Mouse (Mus musculus) cerebellum, adult 9-11 months (tissue): ENCODE results near the gene Plcg2.

Source experiments
- DNase-seq: peaks from one replicate; pipeline ENCODE4 v3.0.0; 2022

Gene Plcg2

DNA sequence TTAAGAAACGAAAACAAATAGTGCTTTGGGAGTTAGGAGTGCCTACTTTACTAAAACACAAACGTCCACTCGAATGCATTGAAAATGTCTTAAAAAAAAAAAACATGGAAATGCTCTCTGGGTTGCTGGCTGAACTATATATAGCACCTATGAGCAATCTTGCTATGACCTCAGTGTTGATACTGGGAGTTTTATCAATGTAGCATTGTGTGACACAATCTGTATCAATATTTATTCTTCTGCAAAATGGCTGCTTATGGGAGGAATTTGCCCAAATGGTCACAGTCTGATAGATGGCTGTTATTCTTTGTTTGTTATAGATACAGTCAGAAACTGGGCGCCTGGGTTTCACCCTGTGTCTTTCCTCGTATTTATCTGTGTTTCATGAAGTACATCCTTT is 147.4 kb downstream of the Plcg2 start:
- no peak for DNase-seq

DNA sequence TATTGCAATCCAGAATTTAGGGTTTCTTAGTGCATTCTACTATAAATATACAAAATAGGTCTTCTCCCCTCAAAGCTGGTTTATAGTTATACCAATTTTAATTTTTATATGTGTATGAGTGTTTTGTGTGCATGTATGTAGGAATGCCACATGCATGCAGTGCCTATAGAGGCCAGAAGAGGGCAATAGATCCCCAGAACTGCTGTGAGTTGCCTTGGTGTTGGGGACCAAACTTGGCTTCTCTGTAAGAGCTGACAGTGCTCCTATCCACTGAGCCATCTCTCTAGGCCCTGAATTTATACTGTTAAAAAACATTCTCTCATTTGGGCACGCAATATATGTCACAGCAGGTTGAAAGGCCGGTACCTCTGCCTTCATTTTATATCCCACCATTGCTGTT is 147.9 kb downstream of the Plcg2 start:
- DNase-seq: no peak

DNA sequence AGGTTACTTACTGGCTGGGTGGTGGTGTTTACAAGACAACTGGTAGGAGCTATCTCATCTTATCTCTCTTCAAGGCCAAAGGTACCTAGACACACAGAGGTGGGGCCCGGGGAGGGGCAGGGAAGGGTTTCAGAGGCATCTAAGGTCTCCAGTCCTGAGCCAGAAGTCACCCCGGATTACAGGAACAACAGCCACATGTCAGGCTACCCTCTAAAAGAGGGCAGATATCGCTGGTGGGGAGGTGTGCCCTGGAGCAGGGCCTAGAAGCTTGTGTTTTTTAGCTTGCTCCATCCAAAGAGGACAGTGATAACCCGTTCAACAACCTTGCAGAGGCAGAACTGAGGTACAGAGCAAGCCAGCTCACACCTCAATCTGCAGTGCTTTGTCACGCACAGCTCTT is 148.3 kb downstream of the Plcg2 start:
- DNase-seq: no peak

DNA sequence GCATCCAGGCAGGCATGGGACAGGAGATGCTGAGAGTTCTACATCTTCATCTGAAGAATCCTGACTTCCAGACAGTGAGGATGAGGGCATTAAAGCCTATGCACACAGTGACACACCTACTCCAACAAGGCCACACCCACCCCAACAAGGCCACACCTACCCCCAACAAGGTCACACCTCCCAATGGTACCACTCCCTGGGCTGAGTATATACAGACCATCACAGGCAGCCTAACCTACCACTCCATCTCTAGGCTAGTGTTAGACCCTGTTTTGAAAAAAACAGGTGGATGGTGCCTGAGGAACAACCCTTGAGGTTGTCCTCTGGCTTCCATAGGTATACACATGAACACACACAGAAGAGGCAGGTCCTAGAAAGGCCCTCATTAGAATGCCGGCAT is 154.2 kb downstream of the Plcg2 start:
- DNase-seq: no peak

DNA sequence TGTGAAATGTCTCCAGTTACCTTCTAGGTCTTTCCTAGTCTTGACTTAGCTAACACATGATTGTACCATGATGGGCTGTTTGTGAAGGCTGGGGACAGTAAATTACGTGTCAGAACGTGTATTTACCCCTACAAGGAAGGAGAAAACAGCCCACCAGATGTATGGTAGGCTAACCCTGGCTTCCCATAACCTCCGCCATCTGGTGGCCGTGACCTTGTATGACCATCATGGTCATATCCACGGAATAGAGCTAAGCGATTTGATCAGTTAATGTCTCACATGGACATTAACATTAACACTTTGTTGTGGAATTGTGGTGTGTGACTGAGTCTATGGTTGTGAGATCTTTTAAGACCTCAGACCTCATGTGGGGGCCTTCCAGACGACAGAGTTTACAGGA is 160.9 kb downstream of the Plcg2 start:
- DNase-seq: no peak

DNA sequence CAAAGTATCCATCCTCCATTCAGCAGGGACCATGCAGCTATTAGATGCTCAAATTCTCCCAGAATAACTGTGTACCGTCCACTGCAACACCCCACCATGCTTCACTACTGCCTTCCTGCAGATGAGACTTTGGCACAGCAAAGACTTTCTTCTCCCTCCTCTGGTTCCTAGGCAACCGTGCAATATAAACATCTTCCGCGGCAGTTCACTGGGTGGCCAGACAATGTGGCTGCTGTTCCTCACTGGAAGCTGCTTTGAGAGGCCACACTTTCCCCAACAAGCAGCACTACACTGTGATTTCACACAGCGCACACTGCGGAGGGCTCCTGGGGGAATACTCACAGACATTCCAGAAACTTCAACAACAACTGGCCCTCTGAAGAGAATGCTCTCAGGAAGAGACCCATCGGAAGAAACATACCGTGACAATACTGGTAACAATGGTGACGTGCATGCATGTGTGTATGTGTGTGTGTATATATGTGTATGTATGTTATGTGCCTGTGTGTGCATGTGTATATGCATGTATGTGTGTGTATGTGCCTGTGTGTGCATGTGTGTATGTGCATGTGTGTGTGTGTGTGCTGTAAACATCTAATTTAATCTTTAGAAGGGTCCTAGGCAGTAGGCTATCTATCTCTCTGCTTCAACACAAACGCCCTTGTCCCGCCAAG is 162.4 kb downstream of the Plcg2 start:
- no peak for DNase-seq

DNA sequence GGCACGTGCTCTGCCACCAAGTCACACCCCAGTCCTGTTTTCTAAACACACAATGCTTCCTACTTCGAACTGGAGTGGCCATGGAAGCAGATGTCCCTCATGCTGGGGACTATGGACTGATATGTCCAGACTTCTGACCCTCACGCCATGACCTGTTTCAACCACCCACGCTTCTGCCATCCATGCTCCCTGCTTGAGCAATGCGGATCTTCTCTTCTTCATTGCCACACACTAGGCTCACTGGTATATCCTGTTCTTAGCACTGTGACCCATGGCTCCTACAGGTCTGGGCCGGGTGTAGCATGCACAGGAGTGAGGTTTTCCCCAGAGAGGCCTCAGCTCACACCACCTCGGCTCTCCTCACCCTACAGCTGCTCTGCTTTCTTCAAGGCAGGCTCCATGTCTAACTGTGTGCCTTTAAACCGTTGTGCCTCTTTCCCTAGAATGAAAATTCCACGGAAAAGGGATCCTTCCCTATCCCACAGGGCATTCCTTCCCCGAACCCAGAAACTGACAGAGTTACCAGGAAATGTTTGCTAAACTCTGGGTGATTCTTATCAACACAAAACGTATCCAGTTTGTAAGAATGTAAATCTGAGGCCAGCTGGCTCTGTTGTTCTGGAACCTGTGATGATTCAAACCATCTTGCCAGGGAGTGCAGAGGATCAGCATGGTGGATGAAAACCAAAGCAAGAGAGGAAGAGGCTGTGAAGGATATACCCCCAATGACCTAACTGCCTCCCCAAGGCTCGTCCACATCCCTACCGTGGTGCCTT is 169.4 kb downstream of the Plcg2 start:
- no peak for DNase-seq

DNA sequence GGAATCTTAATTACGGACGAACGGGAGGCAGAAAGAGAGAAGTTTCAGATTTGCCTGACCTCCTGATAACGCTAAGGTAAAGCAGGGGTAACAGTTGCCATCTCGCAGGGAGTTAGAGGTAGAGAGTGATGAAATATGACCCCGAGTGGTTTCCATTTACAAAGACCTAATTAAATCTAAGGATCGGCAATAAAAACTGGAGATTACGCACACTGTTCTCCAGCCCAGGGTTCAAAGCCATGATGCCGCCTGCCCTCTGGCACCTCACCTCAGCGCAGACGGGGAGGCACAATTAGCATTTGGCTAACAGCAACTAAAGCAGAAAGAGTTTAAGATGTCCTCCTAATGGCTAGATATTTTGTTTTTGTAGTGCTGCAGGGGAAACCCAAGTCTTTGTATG is 172.4 kb downstream of the Plcg2 start:
- DNase-seq: no peak

DNA sequence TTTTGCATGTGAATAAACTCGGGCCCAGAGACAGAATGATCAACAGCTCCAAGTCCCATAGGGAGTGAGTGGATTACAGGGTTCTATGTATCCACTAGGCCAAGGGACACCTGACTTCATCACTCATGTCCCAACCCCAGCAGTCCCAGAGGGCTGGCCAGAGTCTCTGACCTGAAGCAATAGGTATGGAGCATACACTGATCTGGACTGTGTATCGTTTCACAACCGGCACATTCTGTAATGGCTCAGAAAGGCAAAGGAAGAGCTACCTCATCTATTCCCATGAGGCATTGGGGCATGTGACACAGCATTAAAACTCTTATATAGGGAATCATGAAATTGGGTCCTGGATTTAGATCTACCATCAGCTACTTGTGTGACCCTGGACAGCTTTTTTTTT is 174.5 kb downstream of the Plcg2 start:
- DNase-seq: no peak

DNA sequence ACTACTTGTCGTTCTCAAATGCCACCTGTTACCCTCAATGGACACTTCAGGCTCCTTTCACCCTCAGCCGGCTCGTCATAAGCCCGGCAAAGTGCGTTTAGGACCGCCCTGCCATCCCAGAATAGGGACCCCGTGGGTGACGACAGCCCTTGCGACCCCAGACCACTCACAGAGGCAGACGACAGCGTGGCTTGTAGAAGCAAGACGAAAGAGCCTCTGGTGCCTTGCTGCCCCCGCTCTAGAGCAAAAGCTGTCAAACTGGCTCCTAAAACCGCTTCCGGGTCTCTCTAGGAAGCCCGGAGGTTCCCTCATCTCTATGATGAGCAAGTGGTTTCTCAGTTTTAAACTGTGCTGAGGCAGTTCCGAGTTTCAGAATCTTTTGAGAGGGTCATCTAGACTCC is 175.3 kb downstream of the Plcg2 start, which contains the start of gene Sdr42e1:
Sdr42e1 (minus strand) TSS at position 260 of the 401 bp plus-strand sequence.
- no peak for DNase-seq

DNA sequence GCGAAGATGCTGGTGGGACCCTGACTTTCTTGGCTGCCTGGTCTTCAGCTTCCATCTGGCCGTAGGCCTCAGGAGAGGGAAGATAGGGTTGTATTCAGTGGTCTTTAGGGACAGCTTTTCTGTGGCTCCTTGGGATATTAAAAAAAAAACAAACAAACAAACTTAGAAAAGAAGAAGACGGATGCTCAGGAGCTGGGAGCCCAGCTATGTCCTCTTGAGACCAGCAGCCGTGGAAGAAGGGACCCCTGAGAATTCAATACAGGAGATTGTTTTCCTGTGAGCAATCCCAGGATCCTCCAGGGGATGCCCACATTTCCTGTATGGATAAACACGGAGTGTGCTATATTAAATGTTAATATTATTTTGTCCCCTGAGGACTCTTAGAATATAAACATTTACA is 177.1 kb downstream of the Plcg2 start:
- no peak for DNase-seq

DNA sequence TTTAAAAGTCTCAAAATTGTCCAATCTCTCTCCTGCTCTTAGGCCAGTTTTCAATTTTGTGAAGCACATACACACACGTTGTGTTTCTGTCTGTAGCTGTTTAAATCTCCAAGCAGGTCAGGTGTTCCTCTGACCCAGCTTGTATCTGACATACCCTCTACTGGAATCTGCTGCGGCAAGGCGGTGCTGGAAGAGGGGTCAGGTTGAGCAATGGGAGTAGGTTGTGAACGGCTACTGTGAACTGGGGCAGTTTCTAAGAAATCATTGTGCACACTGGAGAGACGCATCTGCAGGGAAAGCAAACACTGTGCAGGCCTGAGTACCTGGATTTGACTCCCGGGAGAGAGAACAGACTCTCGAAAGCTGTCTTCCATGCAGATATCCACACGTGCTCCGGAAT is 178.4 kb downstream of the Plcg2 start:
- no peak for DNase-seq

DNA sequence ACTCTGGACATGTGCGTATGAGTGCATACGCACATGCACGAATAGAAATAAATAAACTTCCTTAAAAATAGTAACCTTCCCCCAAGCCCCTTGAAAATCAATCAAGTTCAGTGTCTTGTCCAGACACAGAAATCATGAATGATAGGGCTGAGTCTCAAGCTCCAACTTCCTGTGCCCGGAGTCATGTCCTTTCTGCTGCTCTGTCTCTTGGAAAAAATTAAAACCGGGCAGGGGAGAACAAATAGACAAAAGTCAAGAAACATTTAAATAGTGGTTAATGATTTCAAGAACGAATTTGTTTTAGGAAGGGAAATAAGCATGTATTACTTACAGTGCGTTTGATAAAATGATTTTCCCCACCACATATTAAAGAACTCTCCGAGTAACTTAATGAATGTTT is 178.9 kb downstream of the Plcg2 start:
- DNase-seq: no peak

DNA sequence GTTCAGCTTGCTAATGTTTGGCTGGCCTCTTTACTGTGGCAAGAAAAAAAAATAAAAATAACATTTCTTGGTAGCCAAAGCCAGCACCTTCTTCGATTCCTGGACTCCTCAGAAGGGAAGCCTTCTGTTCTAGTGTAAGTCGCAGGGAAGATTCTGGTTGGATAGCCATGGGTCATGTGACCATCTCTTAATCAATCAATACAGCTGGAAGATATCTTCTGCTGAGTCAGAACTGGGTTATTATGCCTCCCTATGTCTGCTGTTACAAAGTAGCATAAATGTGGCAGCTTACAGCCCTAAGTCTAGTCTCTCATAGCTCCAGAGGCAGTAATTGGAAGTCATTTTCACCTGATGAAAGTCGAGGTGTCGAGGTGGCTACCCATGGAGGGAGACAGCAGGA is 180.6 kb downstream of the Plcg2 start:
- no peak for DNase-seq

DNA sequence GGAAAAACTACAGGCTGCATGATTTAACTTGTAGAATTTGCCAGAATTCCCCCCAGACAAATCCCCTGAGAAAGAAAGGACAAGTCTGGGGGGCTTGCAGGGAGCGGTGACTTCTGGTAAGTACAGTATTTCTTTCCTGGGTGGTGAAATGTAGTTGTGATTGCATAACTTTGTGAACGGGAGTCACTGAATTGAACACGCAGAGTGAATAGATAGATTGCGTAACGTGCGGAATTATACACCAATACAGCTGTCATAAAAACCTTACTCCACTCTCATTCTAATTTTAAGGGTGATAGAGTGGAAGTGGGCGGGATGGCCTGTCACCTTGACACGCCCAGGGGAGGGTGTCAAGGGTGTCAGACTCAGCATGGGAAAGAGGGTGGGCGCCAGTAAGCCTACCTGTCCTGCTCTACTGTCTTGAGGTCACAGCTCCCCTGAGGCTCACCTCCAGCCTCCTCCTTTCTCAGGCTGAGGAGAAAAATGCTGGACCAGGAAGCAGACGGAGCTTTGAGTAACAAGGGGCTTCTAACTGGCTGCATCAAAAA is 185.9 kb downstream of the Plcg2 start:
- DNase-seq: no peak

DNA sequence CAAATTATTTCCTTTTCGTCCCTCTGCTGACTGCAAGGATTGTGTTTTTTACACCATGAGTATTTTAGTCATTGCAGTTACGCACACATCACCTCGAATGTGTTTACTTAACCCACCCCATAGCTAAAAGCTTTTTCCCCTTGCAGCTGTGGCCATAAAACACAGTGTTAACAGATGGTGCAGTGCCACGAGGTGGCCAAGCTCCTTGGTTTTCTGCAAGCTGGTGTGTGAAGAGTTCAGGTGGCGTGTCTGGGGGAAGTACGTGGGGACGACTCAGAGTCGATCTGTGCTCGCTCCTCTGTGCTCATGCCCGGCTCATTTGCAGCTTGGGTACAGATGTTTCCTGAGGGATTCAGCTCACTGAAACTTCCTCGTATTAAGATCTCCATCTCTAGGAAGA is 186.4 kb downstream of the Plcg2 start:
- no peak for DNase-seq
